Mouse (Mus musculus): ENCODE measurements around the gene Retreg3. TPM values are rescaled to one million over a fixed set of nuclear protein-coding genes. Genes with fewer than 3 reads are reported as not detected.

The Retreg3 gene
- polyA plus RNA-seq, 1 experiment, result 130 TPM

DNA sequence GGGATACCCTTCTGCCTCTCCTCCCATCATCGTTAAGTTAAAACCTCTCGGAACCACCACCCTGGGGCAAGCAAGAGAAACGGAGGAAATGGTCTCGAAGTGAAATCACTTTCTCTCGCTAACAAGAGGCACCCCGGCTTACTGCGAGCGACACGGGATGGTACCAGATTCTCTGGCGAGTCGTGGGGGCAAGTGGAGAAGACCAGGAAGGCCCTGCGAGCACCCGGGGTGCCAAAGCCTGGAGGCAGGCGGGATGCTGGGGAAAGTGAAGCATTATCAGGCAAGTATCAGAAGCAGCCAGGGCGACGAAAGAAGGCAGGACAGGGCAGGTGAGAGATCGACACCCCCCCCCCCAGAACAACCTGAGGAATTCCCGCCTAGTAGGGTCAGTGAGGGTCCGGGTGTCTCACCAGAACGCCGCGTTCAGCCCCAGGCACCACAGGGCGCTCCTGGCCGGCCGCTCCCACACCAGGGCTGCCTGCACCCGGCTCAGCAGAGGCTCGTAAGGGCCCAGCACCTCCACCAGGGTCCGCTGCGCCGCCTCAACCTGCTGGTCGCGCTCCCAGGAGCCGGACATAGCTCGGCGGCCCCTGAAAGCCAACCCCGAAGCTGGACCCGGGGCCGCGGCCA is 447 bp downstream of the Retreg3 start:
- Histone ChIP-seq H3K27ac (ENCODE audit: control insufficient read depth, insufficient read depth, low read length) (peak overlapping the region; percentile 7; the same call in 1 of the 2 replicates), H3K36me3 (ENCODE audit: control insufficient read depth, insufficient read depth, low read length) (no peaks in the 10 kb centered on the region; the same call in 1 of the 2 replicates), H3K4me3 (ENCODE audit: control insufficient read depth, insufficient read depth, low read length) (peak overlapping the region; percentile 68), H3K27me3 (ENCODE audit: control insufficient read depth, insufficient read depth, low read length) (no peaks in the 10 kb centered on the region), H3K4me1 (replicated peaks; ENCODE audit: control insufficient read depth, insufficient read depth, low read length) (peaks cover 12% of the 10 kb centered on the region)
- DNase-seq, result no peak
- TF ChIP-seq POLR2A (IDR thresholded peaks at IDR 0.05; ENCODE audit: control insufficient read depth, extremely low read depth, insufficient read depth, low read length, poor library complexity) (no peak), CTCF (IDR thresholded peaks at IDR 0.05; ENCODE audit: borderline replicate concordance, control insufficient read depth, extremely low read depth, insufficient read depth, low read length, poor library complexity) (no peak)
- under 1% methylated on average over 39 of the region's 39 CpGs for WGBS

DNA sequence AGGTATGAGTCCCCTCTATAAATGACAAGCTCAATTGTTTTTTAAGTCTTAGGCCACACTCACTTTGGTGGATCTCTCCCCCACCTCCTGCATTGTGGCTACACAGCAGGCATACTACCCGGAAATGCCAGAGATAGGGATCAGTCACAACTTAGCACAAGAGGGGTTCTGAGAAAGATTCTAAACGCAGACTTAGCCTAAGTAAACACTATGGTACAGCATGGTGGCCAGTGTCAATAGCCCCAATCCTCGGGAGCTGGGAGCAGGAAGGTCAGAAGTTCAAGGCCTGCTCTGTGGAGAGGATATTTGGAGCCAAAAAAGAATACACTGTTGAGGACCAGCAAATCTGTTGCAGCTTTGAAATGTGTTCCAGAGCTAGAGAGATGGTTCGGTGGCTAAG is 1.6 kb downstream of the Retreg3 start:
- 26% methylated on average over 4 of the region's 4 CpGs for WGBS
- Histone ChIP-seq H3K4me1 (replicated peaks; ENCODE audit: control insufficient read depth, insufficient read depth, low read length) (peaks cover 12% of the 10 kb centered on the region), H3K27me3 (ENCODE audit: control insufficient read depth, insufficient read depth, low read length) (no peaks in the 10 kb centered on the region), H3K4me3 (ENCODE audit: control insufficient read depth, insufficient read depth, low read length) (no peak overlapping the region), H3K36me3 (ENCODE audit: control insufficient read depth, insufficient read depth, low read length) (no peaks in the 10 kb centered on the region; the same call in 1 of the 2 replicates), H3K27ac (ENCODE audit: control insufficient read depth, insufficient read depth, low read length) (peak overlapping the region; percentile 3; the same call in 1 of the 2 replicates)
- DNase-seq, result no peak
- TF ChIP-seq CTCF (IDR thresholded peaks at IDR 0.05; ENCODE audit: borderline replicate concordance, control insufficient read depth, extremely low read depth, insufficient read depth, low read length, poor library complexity) (no peak), POLR2A (IDR thresholded peaks at IDR 0.05; ENCODE audit: control insufficient read depth, extremely low read depth, insufficient read depth, low read length, poor library complexity) (no peak)

DNA sequence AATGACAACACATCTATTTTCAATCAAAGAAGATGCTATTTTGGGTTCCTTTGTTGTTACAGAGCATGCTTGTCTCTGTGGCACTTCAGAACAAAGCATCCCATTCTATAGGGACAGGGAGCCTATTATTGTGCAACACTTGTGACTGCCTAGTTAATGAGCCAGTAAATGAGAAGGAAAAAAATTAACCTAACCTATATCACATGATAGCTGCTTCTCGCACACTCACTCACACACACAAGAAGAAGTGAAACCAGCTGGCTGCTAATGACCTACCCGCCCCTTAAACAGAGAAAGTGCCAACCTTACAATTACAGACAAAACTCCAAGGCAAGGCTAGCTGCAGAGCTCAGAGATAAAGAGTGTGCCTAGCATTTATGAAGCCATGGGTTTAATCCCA is 4.1 kb downstream of the Retreg3 start:
- Histone ChIP-seq H3K27ac (ENCODE audit: control insufficient read depth, insufficient read depth, low read length) (no peak overlapping the region), H3K4me1 (replicated peaks; ENCODE audit: control insufficient read depth, insufficient read depth, low read length) (peaks cover 8% of the 10 kb centered on the region), H3K36me3 (ENCODE audit: control insufficient read depth, insufficient read depth, low read length) (peaks cover 5% of the 10 kb centered on the region; the same call in 1 of the 2 replicates), H3K27me3 (ENCODE audit: control insufficient read depth, insufficient read depth, low read length) (no peaks in the 10 kb centered on the region), H3K4me3 (ENCODE audit: control insufficient read depth, insufficient read depth, low read length) (no peak overlapping the region)
- TF ChIP-seq POLR2A (IDR thresholded peaks at IDR 0.05; ENCODE audit: control insufficient read depth, extremely low read depth, insufficient read depth, low read length, poor library complexity) (no peak), CTCF (IDR thresholded peaks at IDR 0.05; ENCODE audit: borderline replicate concordance, control insufficient read depth, extremely low read depth, insufficient read depth, low read length, poor library complexity) (no peak)
- WGBS, result 81% methylated on average over 2 of the region's 2 CpGs
- no peak for DNase-seq

DNA sequence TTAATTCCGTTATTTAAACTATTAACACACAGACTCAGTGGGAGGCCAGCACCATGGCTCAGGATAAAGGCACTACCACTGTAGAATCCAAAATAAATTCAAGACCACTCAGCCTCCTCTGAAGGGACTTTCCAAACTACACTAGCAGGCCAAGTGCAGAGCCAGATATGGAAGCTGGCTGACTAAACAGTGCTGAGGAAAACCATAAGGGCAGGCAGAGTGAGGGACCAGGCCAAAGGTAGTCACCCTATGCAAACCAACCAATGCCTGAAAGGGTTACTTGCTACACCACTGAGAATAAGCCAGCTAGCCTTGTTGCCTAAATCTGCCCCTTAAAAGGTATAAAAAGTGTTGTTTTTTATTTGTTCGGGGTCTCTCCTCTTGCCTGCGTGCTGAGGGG is 7.5 kb downstream of the Retreg3 start:
- WGBS, result 99% methylated on average over 3 of the region's 3 CpGs
- no peak for DNase-seq
- TF ChIP-seq CTCF (IDR thresholded peaks at IDR 0.05; ENCODE audit: borderline replicate concordance, control insufficient read depth, extremely low read depth, insufficient read depth, low read length, poor library complexity) (no peak), POLR2A (IDR thresholded peaks at IDR 0.05; ENCODE audit: control insufficient read depth, extremely low read depth, insufficient read depth, low read length, poor library complexity) (no peak)
- H3K27ac ChIP-seq (ENCODE audit: control insufficient read depth, insufficient read depth, low read length), result no peak overlapping the region
- peaks cover 5% of the 10 kb centered on the region; the same call in 1 of the 2 replicates for H3K36me3 ChIP-seq (ENCODE audit: control insufficient read depth, insufficient read depth, low read length)
- no peaks in the 10 kb centered on the region for H3K27me3 ChIP-seq (ENCODE audit: control insufficient read depth, insufficient read depth, low read length)
- no peak overlapping the region for H3K4me3 ChIP-seq (ENCODE audit: control insufficient read depth, insufficient read depth, low read length)
- H3K4me1 ChIP-seq (replicated peaks; ENCODE audit: control insufficient read depth, insufficient read depth, low read length), result peaks cover 3% of the 10 kb centered on the region

DNA sequence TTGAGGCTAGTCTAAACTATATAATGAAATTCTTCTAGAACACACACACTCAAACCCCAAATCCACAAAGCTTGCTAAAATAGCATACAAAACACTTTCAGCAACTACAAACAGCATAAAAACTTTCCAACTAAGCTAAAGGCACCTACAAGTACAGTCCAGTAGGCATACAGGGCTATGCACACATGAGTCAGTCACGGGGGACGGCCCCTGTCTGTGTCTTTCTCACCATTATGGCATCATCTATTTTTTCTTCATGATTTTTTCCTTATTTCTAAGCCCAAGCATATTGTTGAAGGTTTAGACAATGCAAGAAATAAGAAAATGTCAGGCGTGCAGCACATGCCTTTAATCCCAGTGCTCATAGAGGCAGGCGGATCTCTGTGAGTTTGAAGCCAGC is 8.5 kb downstream of the Retreg3 start:
- TF ChIP-seq CTCF (IDR thresholded peaks at IDR 0.05; ENCODE audit: borderline replicate concordance, control insufficient read depth, extremely low read depth, insufficient read depth, low read length, poor library complexity), result no peak
- no peak for TF ChIP-seq POLR2A (IDR thresholded peaks at IDR 0.05; ENCODE audit: control insufficient read depth, extremely low read depth, insufficient read depth, low read length, poor library complexity)
- DNase-seq, result no peak
- no peak overlapping the region for H3K27ac ChIP-seq (ENCODE audit: control insufficient read depth, insufficient read depth, low read length)
- no peaks in the 10 kb centered on the region for H3K27me3 ChIP-seq (ENCODE audit: control insufficient read depth, insufficient read depth, low read length)
- no peak overlapping the region for H3K4me3 ChIP-seq (ENCODE audit: control insufficient read depth, insufficient read depth, low read length)
- H3K4me1 ChIP-seq (replicated peaks; ENCODE audit: control insufficient read depth, insufficient read depth, low read length), result peaks cover 3% of the 10 kb centered on the region; the same call in 1 of the 2 replicates
- WGBS, result 95% methylated on average over 4 of the region's 4 CpGs
- H3K36me3 ChIP-seq (ENCODE audit: control insufficient read depth, insufficient read depth, low read length), result peaks cover 5% of the 10 kb centered on the region; the same call in 1 of the 2 replicates

DNA sequence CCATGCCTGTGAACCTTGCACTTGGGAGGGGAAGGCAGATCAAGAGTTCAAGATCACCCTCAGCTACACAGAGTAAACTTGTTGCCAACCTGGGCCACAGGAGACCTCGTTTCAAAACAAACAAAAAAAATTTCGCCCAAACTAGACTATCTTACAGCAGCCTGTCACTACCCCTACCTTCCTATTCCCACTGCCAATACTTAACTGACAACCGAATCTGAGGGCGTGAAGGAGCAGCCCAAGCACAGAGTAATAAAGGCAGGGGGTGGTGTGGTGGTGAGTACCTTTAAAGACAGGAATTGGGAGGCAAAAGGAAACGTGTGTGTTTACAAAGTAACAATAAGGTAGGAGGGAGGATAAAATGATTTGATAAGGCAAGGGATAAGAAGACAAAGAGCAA is 9.0 kb downstream of the Retreg3 start:
- TF ChIP-seq CTCF (IDR thresholded peaks at IDR 0.05; ENCODE audit: borderline replicate concordance, control insufficient read depth, extremely low read depth, insufficient read depth, low read length, poor library complexity) (no peak), POLR2A (IDR thresholded peaks at IDR 0.05; ENCODE audit: control insufficient read depth, extremely low read depth, insufficient read depth, low read length, poor library complexity) (no peak)
- H3K27ac ChIP-seq (ENCODE audit: control insufficient read depth, insufficient read depth, low read length), result no peak overlapping the region
- no peaks in the 10 kb centered on the region for H3K27me3 ChIP-seq (ENCODE audit: control insufficient read depth, insufficient read depth, low read length)
- DNase-seq, result no peak
- 86% methylated on average over 5 of the region's 5 CpGs for WGBS
- H3K4me3 ChIP-seq (ENCODE audit: control insufficient read depth, insufficient read depth, low read length), result no peak overlapping the region
- H3K4me1 ChIP-seq (replicated peaks; ENCODE audit: control insufficient read depth, insufficient read depth, low read length), result peaks cover 3% of the 10 kb centered on the region; the same call in 1 of the 2 replicates
- peaks cover 10% of the 10 kb centered on the region for H3K36me3 ChIP-seq (ENCODE audit: control insufficient read depth, insufficient read depth, low read length)
